Mouse (Mus musculus) c-Kit-negative CD71-positive TER-119-positive erythroid progenitor cells, embryonic 14.5 days (primary cell): Measurements from ENCODE around the gene Gm36864.

ENCODE experiments used
- DNase-seq: peaks from one replicate; pipeline ENCODE4 v3.0.0-alpha.2; 2013; ENCODE audit warnings: low read depth, low spot score

The Gm36864 gene

DNA sequence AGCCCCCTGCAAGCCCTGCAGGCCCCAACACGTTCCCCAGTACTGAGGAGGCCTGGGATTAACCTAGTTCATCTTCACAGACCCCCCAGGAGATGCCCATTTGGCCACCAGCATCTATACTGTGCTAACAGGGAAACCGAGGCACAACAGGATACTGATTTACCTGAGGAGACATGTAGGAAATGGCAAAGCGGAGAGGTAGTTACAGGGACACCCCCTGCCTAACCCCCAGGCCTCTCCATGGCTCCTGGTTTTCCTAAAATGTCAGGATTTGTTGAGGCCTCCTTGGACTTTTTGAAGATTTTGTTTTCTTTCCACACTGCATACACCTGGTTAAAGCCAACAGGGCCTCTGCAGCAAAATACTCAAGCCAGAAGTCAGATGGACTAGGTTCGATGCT, 21.3 kb downstream of the Gm36864 start, which contains the start of gene Acp4:
TSS of gene Acp4 (minus strand) at position 101 of the 400 bp plus-strand sequence.
- no peak for DNase-seq

DNA sequence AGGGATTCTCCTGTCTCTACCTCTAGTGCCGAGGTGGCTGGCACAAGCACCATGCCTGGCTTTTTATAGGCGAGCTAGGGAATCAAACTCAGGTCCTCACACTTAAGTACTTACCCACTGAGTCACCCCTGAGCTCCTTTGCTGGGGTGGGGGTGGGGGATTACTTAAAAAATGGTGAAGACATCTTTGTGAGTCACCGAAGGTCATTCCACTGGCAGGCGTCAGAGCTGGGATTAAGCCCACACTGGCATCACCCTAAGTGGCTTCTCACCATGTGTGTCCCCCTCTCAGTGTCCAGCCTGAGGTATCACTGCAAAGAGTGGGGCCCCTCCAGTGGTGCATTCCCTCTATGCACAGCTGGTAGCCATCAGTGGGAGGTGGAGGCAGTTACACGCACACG, 24.4 kb downstream of the Gm36864 start:
- no peak for DNase-seq

DNA sequence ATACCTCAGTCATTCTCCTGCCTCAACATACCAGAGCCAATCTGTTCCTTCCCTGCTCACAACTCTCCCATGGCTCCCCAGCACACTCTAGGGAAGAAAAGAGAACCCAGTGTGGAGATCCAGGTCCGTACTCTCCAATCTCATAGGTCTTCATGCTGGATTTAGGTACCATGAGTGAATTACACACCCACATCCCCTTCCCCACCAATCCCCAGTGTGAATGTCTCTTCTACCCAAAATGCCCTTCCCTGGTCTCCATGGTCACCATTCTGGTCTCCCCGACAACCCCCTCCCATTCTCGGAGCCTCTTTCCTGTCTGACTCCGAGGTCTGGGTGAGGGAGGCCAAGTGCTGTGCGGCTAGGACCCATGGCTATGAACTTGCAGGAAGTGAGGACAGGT, 25.2 kb downstream of the Gm36864 start, which contains the start of gene Gm15517:
TSS of gene Gm15517 (plus strand) at position 301 of the 400 bp plus-strand sequence.
- DNase-seq, result no peak

DNA sequence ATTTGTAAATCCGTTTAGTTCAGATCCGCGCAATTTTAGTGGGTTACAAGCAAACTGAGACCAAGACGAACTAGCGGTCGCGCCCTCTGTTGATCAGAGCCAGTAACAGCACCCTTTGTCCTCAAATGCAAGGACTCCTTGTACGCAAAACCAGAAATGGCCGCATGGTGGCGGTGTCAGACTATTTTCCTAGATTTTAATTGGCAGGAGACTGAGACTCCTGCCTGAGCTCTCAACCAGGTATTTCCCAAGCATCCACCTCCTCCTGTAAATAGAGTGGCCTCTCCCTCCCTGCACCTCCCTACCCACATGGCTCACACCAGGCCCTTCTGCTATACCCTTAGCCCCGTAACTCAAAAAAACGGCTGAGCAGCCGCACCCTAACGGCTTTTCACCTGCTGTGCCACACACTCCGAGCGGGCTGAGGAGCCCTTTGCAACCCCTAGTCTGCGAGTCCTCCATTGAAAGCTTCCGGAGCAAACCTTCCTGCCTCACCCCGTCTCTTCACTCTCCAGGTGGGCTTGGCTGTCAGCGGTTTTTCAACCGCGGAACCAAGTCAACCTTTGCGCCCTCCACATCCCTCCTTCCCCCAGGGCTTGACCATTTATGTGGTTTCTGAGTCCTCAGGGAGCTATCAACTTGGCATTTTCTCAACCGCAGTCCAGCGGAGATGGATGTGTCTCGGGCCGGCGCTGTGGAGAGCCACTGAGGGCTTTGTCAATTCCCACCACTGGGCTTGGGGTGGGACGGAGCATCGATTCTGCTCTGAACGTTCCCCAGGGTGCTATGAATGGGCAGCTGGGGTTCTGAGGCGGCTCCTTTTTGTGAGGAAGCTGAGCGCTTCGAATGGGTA, 27.0 kb downstream of the Gm36864 start:
- peak; percentile 77 for DNase-seq

DNA sequence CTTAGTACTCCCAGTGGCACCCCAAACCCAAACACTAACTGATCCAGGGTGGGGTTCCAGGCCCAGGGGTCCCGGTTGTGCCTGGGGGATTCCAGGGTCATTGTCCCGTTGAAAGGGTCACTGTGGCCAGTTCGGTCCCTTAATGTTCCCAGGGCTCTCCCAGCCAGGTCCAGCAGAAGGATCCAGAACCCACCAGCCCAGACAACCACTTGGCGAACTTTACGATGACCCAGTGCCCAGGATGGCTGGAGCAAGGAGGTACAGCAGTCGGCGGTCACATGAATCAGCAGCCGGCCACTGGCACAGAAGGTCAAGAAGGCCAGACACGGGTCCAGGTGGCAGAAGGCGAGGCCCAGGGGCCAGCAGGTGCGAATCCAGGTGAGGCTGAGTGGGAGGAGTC, 32.1 kb downstream of the Gm36864 start:
- no peak for DNase-seq

DNA sequence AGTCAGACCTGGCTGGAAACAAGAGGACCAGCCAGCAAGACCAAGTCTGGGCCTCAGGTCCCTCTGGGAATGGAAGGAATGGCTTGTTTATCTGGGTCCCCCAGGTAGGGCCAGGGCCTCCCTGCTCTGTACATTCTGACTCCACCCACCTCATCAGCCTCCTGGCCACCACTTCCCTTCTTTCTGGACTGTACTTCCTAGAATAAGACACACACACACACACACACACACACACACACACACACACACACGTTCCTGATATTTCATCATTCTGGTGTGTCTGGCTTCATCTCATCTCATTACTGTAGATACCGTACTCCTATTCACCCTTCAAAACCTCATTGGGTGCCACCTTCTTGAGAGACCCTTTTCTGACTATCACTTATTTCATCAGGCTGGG, 33.4 kb downstream of the Gm36864 start:
- no peak for DNase-seq

DNA sequence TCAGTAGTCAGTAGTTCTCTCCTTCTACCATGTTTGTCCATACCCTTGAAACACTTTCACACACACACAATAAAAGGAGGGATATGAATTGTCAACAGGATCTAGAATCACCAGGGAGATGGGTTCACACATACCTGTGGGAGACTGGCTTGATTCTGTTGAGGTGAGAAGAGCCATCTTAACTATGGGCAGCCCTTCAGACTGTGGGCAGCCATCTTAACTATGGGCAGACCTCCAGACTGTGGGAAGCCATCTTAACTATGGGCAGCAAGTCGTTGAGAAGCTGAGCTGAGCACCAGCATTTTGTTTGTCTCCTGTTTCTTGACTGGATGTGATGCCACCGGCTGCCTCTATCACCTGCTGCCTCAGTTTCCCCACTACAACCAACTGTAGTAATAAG, 35.3 kb downstream of the Gm36864 start:
- DNase-seq, result no peak

DNA sequence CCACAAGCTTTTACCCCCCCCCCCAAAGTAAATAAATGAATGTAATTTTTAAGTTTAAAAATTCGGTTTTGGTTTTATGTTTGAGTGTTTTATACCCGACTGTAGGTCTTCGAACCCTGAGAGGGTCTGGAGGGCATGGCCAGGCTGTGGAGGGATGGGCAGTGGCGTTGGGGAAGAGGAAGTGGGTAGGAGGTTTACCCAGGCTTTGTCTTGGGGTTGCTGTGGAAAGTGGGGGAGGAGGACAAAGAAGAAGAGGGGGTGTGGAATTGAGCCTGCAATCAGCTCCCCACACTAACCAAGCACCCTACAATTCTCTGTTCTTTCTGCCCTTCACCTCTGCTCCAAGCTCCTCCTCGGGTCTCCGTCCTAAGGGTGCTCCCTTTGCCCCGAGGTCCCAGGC, 36.6 kb downstream of the Gm36864 start:
- DNase-seq, result no peak

DNA sequence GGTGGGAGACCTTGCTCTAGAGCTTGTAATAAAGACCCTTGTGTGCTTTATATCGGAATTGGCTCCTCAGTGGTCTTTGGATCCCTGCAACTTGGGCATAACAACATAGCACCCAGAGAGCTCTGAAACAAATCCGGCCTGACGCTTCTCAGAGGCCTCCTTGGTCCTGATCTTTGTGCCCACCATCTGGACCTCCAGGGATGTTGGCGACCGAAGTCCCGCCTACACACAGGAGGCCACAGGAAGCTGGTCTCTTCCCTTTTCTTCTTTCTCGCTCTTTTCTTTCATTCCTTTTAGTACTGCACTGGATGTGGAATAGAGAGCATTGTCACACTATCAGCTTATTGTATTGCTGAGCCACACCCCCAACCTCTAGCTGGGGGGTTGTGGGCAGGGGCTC, 37.5 kb downstream of the Gm36864 start:
- no peak for DNase-seq

DNA sequence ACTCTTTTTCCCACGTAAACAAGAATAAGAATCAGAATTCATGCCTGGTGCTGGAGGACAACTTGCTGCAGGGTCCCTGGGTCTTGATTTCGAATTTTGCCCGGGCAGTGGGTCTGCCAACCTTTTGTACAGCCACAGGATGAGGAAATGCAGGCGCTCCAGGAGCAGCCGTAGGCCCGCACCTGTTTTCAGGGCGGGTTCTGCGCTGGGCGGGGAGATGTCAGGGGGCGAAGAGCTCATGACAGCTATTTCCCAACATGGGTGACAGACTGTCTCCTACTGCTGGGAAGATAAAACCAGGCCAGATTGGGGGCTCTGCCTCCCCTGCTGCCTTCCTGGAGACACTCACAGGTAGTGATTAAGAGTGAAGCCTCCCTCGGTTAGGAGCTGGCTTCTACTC, 38.1 kb downstream of the Gm36864 start:
- no peak for DNase-seq

DNA sequence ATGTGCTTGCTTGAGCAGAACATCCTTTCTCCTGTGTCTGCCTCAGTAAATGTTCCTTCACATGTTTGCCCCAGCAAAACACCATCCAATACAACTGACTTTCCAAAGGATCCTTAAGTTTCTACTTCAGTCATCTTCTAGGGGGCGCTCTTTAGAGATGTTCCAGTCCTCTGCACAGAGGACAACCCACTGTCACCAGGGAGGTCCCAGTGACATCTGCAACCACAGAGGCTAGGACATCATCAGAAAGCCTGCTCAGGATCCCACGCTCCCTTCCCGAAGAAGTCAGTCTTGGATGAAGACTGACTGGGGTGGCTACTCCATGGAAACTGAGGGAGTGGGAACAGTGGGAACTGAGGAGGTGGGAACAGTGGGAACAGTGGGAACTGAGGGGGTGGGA, 39.6 kb downstream of the Gm36864 start:
- DNase-seq, result no peak

DNA sequence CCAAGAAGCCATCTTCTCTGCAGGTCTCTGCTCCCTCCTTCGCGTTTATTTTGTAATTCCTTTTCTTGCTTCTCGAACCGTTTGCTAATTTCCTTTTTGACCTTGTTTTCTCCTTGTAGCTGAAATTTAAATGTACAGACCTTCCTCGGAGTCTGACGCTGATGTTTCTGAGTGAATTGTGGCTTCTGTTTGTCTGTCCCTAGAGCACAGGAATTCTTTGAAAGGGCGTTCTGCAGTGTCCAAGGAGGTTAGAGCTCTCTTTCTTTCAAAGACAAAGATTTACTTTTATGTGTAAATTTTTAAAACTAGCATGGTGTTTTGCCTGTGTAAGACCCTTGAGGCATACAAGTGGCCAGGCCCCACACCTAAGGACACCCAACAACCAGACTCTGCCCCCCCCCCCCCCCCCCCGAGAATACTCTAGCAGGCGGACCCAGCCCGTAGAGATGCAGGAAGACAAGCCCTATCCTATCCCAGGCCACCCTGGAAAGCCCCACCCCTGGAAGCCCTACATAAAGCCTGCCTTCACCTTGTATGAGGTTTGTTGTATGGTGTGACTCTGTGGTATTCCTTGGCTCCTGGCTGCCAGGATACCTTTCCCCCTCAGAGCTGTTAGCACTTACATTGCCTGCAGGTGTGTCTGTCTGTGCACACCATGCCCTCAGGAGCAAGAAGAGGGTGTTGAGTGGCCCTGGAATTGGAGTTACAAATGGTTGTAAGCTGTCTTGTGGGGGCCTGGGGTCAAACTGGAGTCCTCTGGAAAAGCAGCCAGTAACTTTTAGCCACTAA, 40.7 kb downstream of the Gm36864 start:
- no peak for DNase-seq

DNA sequence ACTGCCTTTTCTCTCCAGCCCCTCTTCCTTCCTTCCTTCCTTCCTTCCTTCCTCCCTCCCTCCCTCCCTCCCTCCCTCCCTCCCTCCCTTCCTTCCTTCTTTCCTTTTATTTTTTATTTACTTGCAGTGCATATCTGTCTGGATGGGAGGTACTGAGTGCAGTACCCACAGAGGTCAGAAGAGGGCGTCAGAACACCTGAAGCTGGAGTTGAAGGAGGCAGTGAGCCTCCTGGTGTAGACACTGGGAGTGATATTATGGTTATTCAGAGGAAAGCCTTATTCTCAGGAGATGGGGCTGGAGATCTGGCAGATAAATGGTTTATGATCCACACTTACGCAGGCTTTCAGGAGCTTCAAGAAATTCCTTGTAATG, 41.3 kb downstream of the Gm36864 start:
- no peak for DNase-seq

DNA sequence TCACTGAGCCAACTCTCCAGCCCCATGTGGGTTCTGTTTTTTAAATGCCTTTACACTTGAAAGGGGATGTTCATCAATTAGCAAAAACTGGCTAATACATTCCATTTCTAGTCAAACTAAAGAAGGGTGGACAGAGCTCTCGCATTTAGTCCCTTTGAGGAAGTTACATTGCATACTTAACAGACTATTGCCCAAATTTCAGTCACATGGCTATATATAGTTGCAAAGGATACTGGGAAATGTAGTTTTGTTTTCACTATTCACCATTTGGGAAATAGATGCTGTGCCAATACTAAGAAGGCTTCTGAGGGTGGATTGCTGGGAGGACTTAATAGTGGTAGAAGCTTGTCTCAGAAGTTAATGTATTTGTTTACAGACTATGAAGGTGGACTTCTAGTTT, 45.0 kb downstream of the Gm36864 start:
- no peak for DNase-seq

DNA sequence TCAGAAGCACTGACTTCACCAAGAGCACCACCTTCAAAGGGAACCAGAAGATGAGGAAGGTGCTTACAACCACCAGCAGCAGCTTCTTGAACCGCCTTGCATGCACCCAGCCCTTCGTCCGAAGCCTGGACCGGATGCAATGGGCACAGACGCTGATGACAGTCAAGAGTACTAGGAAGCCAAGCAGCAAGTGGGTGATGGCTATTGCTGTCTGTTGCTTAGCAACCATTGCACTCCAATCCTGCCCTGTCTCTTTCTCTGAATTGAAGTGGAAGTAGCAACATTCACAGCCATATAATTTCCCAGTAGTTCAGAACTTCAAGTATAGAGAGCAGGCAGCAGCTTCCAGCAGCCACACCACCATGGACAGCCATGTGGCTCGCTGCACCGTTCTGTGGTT, 45.6 kb downstream of the Gm36864 start:
- no peak for DNase-seq

DNA sequence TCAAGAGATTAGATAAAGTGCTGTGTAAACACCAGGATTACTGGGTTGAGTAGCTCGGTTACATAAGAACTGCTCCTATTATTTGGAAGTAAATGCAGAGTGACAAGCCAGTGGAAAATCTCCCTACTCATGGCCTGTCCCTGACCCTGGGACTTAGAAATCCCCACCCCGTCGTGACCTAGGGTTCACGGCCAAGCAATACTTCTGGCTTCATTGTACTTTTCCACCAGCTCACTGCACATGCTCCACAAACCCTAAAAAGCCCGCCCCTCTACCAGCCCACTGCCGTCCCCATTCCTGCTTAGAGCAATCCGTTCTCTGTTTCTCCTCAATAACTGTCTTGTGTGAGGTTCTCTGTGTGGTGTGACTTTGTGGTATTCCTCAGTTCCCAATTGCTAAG, 51.8 kb downstream of the Gm36864 start:
- no peak for DNase-seq

DNA sequence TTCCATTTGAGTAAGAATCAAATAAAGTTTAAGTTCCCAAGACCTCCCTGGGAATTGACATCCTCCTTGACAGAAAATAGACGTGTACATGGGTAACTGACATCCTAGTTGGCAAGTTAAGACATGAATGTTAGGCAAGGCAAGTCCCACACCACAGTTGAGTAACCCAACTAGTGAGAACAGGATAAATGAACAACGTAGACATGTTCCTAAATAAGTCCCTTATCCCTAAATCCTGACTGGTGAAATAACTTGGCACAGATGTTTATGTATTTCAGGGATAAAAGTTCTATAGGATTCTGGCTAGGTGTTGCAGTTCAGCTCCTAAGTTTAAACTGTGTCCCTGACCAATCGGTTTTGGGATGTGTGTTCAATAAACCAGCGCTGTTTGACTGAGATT, 55.0 kb downstream of the Gm36864 start:
- DNase-seq, result no peak

DNA sequence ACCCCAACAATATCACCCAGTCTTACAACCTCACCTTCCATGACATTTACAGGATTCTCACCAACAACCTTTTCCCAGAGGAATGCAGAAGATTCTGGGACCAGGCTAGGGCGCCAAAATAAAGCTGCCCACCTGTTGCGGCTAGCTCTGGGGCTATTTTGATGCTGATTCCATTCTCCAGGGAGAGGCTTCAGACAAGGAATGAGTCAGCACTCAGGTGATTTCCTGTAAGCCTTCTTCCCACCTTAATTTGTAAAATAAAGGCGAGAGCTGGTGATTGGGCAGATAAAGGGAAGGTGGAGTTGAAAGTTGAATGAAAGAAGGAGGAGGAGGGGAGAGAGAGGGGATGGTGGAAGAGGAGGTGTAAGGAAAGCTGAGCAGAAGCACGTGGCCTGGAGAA, 55.4 kb downstream of the Gm36864 start:
- no peak for DNase-seq
